Mouse (Mus musculus) midbrain, embryonic 11.5 days (tissue): ENCODE data around the gene Tet2. TPM values are rescaled to one million over a fixed set of nuclear protein-coding genes. Genes with fewer than 3 reads are reported as not detected.

Experiments used
- ATAC-seq: fragments of 200-750 bp; cut with Nextera tagmentation; 2 replicates; pipeline ENCODE4 v1.8.0; 2017; ENCODE audit warnings: moderate TSS enrichment, moderate library complexity; ENCODE audit not compliant: low FRiP score
- DNase-seq: peaks from one replicate; pipeline ENCODE4 v3.0.0; 2015; ENCODE audit warnings: low spot score; ENCODE audit errors: missing footprints
- H3K27ac ChIP-seq: fragments of 300-500 bp; sonication (generic); 2 replicates; pipeline ENCODE4 v1.5.1; 2014; ENCODE audit warnings: low read depth, low read length
- H3K27me3 ChIP-seq: fragments of 300-500 bp; sonication (generic); 2 replicates; pipeline ENCODE4 v1.6.1; 2014; ENCODE audit warnings: mild to moderate bottlenecking, low read length, moderate library complexity, mixed read lengths; ENCODE audit not compliant: control insufficient read depth, insufficient read depth
- H3K36me3 ChIP-seq: fragments of 300-500 bp; sonication (generic); 2 replicates; pipeline ENCODE4 v1.6.1; 2014; ENCODE audit warnings: mild to moderate bottlenecking, low read length, moderate library complexity, mixed read lengths; ENCODE audit not compliant: control insufficient read depth, insufficient read depth
- H3K4me1 ChIP-seq: fragments of 300-500 bp; sonication (generic); 2 replicates; pipeline ENCODE4 v1.6.1; 2014; ENCODE audit warnings: low read length; ENCODE audit not compliant: control insufficient read depth, insufficient read depth
- H3K4me2 ChIP-seq: fragments of 300-500 bp; sonication (generic); 2 replicates; pipeline ENCODE4 v1.6.1; 2014; ENCODE audit warnings: mild to moderate bottlenecking, moderate library complexity
- H3K4me3 ChIP-seq: fragments of 300-500 bp; sonication (generic); 2 replicates; pipeline ENCODE4 v1.5.1; 2014; ENCODE audit warnings: low read depth, low read length
- H3K9ac ChIP-seq: fragments of 300-500 bp; sonication (generic); 2 replicates; pipeline ENCODE4 v1.6.1; 2014; ENCODE audit warnings: low read length
- H3K9me3 ChIP-seq: fragments of 300-500 bp; sonication (generic); 2 replicates; pipeline ENCODE4 v1.6.1; 2016; ENCODE audit warnings: low read length; ENCODE audit not compliant: control insufficient read depth
- WGBS: fragments of 180-500 bp; shearing (Covaris S2); extraction: QIAGEN DNeasy Blood & Tissue Kit; methylation state at CpG from one replicate; pipeline ENCODE4 v1.1.7; 2014; 5-methylcytosine and 5-hydroxymethylcytosine counted together
- polyA plus RNA-seq: library from polyadenylated mRNA; unstranded; fragments of >200 nt; fragmentation: Nextera tagmentation; extraction: Ambion mirVana; gene quantifications from 2 replicates; pipeline ENCODE4 v1.2.1, GENCODE M21; 2014

The Tet2 gene
- polyA plus RNA-seq, 1 experiment from 2014 or later: 15.0 TPM

DNA sequence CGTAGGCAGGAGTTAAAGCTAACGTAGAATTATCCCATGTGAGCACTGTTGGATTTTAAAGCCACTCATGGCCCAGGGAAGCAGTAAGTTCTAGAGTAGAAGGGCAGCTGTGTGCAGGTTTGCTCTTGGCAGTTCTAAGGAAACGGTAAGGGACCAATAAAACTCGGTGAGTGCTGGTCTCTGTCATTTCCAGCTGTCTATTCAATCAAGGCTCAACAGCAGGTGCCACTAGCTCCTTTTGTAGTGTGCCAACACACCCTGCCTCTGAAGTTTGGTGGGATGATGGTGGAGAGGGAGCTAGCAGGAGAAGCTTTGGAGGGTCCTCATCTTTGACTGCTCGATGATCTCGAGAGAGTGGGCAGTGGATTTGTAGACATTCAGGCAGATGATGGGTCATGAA lies 82.5 kb downstream of the Tet2 start:
- Histone ChIP-seq H3K27ac (no peak overlapping the region), H3K4me2 (no peak overlapping the region), H3K27me3 (no peaks in the 10 kb centered on the region), H3K4me3 (no peak overlapping the region), H3K9me3 (no peaks in the 10 kb centered on the region), H3K9ac (no peak overlapping the region), H3K4me1 (no peaks in the 10 kb centered on the region), H3K36me3 (peaks cover 9% of the 10 kb centered on the region; the same call in 1 of the 2 replicates)
- DNase-seq (no peak), ATAC-seq (no peak)
- WGBS: 88% methylated on average over 6 of the region's 6 CpGs

DNA sequence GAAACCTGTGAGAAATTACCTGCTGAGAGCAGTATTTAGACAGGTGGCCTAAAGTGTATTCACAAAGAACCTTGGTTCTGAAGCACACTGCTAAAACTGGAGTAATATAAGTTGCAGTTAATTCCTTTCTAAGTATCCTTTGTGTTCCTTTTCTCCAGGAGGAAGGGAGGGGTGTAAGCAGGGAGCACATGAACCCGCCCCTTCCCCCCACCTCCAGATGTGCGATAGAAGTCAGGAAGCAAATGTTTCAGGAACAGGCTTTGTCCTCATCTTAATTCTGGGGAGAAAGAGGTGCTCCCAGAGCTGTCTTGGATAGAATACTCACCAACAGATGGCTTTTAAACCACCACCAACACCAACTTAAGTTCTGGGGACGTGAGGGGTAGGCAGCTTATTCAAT lies 82.9 kb downstream of the Tet2 start:
- no peak overlapping the region for H3K4me2 ChIP-seq
- no peak overlapping the region for H3K4me3 ChIP-seq
- no peaks in the 10 kb centered on the region for H3K9me3 ChIP-seq
- no peak for ATAC-seq
- no peaks in the 10 kb centered on the region for H3K4me1 ChIP-seq
- H3K27ac ChIP-seq: no peak overlapping the region
- DNase-seq: no peak
- no peaks in the 10 kb centered on the region for H3K27me3 ChIP-seq
- no peak overlapping the region for H3K9ac ChIP-seq
- WGBS: 84% methylated on average over 3 of the region's 3 CpGs
- H3K36me3 ChIP-seq: peaks cover 4% of the 10 kb centered on the region; the same call in 1 of the 2 replicates

DNA sequence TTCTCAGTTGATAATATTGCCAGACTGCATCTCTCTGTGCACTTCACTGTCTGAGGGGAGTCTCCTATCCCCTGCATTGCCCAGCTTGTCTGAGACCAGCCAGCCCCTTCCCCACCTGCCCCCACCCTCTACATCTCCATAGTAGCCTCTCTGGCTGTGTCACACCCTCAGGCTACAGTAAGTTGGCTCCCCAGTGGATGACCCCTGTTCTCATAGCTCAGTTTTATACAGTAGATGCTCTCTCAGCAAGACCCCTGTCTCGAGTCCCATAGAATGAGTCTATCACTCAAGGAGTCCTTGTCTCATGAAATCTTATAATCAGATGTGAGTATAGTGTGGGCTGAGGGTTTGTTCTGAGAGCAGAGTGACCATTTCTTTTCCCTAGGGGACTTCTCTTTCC lies 85.8 kb downstream of the Tet2 start:
- no peak overlapping the region for H3K9ac ChIP-seq
- no peaks in the 10 kb centered on the region for H3K27me3 ChIP-seq
- WGBS: 92% methylated on average over 1 of the region's 1 CpGs
- no peak overlapping the region for H3K4me2 ChIP-seq
- H3K4me3 ChIP-seq: no peak overlapping the region
- H3K36me3 ChIP-seq: no peaks in the 10 kb centered on the region
- H3K27ac ChIP-seq: no peak overlapping the region
- DNase-seq (no peak), ATAC-seq (0 out of 2 replicates have a peak, but pooled peaks have one; percentile 33)
- no peaks in the 10 kb centered on the region for H3K4me1 ChIP-seq
- no peaks in the 10 kb centered on the region for H3K9me3 ChIP-seq

DNA sequence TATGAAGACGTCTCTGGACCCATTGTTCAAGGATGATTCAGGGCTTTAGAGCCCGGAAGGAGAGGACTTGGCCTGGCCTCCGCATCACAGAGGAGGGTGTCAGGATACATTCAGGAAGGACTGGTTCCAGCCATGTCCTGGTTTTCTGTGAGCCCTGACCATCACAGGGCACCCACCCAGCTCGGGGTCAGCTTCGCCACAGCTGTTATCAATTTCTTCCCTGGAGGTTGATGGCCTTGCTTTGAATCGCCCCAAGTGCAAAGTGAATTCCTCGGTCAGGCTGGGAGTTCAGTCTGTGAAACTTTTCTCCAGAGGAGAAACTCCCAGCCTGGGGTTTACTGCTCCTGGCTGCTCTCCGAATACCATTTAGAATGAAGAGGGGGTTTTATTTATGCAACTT lies 91.0 kb downstream of the Tet2 start:
- ATAC-seq: no peak

DNA sequence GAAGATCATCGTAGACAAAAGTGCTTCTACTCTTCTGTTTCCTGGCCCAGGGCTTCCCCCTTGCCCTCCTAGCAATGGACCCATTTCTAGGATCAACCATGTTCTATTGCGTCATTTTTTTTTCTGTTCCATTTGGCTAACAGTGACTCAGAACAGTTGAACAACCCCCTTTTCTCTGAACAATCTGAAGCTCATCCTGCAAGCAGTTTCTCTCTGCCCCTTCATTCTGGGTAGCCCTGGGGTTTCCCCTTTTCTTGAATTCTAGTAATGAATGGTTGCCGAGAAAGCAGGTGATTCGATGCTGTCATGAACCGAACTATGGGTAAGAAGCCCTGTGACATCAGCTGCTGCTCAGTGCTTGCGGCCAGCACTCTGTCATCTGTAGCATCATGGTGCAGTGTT lies 108.0 kb downstream of the Tet2 start:
- Histone ChIP-seq H3K4me3 (no peak overlapping the region), H3K9ac (no peak overlapping the region), H3K4me1 (no peaks in the 10 kb centered on the region), H3K27ac (no peak overlapping the region), H3K4me2 (no peak overlapping the region), H3K9me3 (no peaks in the 10 kb centered on the region; the same call in 1 of the 2 replicates), H3K27me3 (no peaks in the 10 kb centered on the region), H3K36me3 (no peaks in the 10 kb centered on the region)
- DNase-seq (no peak), ATAC-seq (no peak)
- WGBS: 93% methylated on average over 6 of the region's 6 CpGs

More for the DNA sequence above, 91.0 kb downstream of the Tet2 start:
- Histone ChIP-seq H3K36me3 (no peaks in the 10 kb centered on the region), H3K27ac (no peak overlapping the region), H3K27me3 (no peaks in the 10 kb centered on the region), H3K4me1 (no peaks in the 10 kb centered on the region), H3K9ac (no peak overlapping the region), H3K4me3 (no peak overlapping the region), H3K4me2 (no peak overlapping the region), H3K9me3 (no peaks in the 10 kb centered on the region)
- WGBS: 74% methylated on average over 8 of the region's 8 CpGs
- DNase-seq: no peak

DNA sequence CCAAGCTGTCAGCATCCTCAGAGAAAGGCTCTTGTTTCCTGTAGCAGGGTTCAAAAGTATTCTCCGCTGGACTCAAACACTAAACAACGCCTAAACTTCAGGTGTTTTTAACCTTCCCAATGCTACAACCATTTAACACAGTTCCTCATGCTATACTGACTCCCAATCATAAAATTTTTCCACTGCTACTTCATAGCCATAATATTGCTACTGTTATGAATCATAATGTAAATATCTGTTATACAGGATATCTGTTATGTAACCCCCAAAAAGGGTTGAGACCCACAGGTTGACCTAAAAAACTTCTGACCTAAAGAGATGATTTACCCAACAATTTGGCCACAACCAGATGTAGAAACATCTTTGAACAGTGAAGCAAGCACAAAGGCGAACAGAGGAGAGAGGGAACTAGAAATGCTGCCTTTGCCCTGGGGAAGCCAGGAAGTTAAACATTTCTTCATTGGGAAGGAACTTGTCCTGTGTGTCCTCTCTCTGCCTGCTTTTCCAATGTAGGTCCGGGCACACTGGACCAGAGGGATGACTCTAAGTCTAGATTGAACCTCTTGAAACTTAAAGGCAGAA lies 108.6 kb downstream of the Tet2 start:
- H3K4me3 ChIP-seq: no peak overlapping the region
- H3K27ac ChIP-seq: no peak overlapping the region
- H3K27me3 ChIP-seq: no peaks in the 10 kb centered on the region
- WGBS: 84% methylated on average over 4 of the region's 4 CpGs
- DNase-seq (no peak), ATAC-seq (no peak)
- no peaks in the 10 kb centered on the region for H3K36me3 ChIP-seq
- no peaks in the 10 kb centered on the region for H3K4me1 ChIP-seq
- H3K9me3 ChIP-seq: no peaks in the 10 kb centered on the region; the same call in 1 of the 2 replicates
- no peak overlapping the region for H3K9ac ChIP-seq
- H3K4me2 ChIP-seq: no peak overlapping the region

DNA sequence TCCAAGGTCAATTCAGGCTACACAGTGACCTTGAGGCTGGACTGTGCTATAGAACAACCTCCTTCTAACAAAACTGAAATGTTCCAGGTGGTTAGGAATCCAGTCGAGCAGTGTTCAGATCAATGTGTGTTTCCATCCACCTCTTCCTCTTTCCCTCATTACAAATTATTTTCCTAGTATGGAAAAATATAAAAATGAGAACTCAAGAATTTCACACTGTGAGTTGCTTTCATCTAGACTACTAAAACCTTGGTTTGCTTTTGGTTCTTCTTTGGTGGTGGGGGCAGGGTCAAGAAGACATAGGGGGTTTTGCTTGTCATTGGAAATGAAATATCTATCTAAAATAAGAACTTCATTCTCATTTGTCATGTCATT lies 109.2 kb downstream of the Tet2 start:
- no peaks in the 10 kb centered on the region; the same call in 1 of the 2 replicates for H3K9me3 ChIP-seq
- WGBS: 71% methylated on average over 1 of the region's 1 CpGs
- H3K36me3 ChIP-seq: no peaks in the 10 kb centered on the region
- ATAC-seq: no peak
- no peak overlapping the region for H3K9ac ChIP-seq
- no peak for DNase-seq
- no peaks in the 10 kb centered on the region for H3K27me3 ChIP-seq
- H3K4me3 ChIP-seq: no peak overlapping the region
- no peak overlapping the region for H3K27ac ChIP-seq
- H3K4me2 ChIP-seq: no peak overlapping the region
- H3K4me1 ChIP-seq: no peaks in the 10 kb centered on the region

DNA sequence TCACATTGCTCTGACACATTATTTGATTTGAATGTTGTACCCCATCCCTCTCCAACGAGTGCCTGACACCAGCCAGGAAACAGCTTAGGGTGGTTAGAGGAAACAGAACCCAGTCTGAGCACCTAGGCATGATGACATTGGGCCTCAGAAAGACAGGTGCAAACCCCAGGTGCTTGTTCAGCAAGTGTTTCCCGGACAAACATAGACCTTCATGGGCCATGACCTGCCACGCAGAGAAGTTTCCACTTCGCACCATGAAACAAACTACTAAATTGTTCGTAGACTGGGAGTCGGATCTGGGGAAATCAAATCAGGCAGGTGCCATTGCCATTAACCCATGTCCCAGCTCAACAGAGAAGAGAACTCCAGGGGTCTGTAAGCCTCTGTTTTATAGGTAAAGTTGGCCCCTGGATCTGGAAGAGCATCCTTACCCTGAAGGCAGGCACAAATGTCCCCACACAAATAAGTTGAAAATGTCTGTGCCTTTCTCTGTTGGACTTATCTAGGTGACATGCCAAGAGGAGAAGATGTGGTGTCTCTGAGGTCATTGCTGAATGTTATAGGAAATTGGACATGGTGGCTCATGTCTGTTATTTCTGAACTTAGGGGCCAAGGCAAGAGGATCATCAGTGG lies 109.7 kb downstream of the Tet2 start:
- 92% methylated on average over 6 of the region's 6 CpGs for WGBS
- Histone ChIP-seq H3K9ac (no peak overlapping the region), H3K27me3 (no peaks in the 10 kb centered on the region), H3K4me2 (no peak overlapping the region), H3K4me3 (no peak overlapping the region), H3K4me1 (no peaks in the 10 kb centered on the region), H3K9me3 (no peaks in the 10 kb centered on the region; the same call in 1 of the 2 replicates), H3K27ac (no peak overlapping the region), H3K36me3 (no peaks in the 10 kb centered on the region)
- ATAC-seq: no peak
- DNase-seq: no peak

DNA sequence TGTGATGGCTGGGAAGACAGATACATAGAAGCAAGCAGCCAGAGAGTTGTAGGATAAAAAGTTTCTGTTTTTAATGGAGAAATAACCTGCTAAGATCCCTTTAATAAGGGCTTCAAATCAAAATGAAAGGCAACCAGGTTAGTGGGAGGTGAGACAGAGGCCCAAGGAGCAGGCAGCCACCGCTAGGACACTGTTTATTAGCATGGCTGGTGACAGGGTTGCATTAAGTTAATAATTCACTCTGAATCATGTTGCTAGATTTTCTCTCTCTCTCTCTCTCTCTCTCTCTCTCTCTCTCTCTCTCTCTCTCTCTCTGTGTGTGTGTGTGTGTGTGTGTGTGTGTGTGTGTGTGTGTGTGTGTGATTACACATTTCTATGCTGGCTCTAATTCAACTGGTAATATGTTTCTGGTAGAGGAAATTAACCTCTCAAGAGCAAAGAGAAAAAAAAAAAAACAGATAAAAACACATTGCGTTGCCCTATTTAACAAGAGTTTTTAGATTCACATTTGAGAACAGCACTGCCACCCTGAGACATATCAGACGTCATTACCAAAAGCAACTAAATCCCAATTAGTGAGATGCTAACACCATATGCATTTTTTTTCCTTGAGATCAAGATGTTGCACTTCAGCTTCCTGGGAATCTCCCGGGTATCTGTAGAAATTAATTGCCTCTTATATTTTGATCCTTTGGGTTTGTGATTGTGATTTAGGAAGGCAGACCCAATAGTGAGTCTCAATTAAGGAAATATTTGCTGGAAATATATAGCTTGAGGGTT lies 115.4 kb downstream of the Tet2 start:
- Histone ChIP-seq H3K4me2 (no peak overlapping the region), H3K36me3 (no peaks in the 10 kb centered on the region), H3K9ac (no peak overlapping the region), H3K27me3 (no peaks in the 10 kb centered on the region), H3K4me3 (no peak overlapping the region), H3K9me3 (no peaks in the 10 kb centered on the region; the same call in 1 of the 2 replicates), H3K4me1 (no peaks in the 10 kb centered on the region), H3K27ac (no peak overlapping the region)
- DNase-seq (no peak), ATAC-seq (no peak)
- WGBS: 78% methylated on average over 4 of the region's 4 CpGs
